Mouse (Mus musculus) monocyte, adult 2 months (primary cell): Measurements from ENCODE around the gene Ldb1.

Experiments
- DNase-seq, 2 experiments: peaks; one replicate each; pipeline ENCODE4 v3.0.0; 2022; ENCODE audit warnings: low spot score in 2 of 2, low read depth in 1 of 2

The Ldb1 gene

DNA sequence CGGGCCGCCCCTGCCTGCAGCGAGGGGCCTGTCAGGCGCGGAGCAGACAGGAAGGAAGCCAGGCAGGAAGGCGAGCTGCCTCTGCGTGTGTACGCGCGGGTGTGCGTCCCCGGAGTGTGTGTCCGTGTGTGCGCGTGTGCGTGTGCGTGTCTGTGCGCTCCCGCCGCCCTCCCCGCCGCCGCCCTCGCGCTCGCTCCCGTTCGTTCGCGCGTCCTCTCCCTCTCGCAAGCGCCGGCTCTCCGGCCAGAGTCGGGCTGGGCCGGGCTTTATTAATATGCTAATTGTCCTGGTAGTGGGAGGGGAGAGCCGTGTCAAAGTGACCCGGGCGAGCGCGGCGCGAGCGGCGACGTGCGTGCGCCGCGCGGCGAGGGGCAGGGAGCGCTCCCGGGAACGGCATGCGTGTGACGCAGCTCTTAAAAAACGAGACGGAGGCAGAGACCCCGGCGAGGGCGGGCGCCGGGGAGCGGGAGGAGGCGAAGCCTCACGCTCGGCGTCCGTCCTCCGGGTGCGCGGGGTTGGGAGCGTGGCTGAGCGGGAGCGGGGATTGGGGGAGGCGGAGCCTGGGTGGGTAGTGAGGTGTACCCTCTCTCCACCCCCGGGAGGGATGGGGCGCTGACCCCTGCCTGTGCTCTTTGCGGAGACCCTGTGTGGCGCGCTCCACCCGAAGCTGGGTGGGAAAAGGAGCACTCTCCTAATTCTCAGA, at the start of gene Ldb1:
Gene Ldb1, minus strand, starts transcription at position 222 of the 703 bp plus-strand sequence.
- peak in 1 of 2 experiments; percentile 62 for DNase-seq

DNA sequence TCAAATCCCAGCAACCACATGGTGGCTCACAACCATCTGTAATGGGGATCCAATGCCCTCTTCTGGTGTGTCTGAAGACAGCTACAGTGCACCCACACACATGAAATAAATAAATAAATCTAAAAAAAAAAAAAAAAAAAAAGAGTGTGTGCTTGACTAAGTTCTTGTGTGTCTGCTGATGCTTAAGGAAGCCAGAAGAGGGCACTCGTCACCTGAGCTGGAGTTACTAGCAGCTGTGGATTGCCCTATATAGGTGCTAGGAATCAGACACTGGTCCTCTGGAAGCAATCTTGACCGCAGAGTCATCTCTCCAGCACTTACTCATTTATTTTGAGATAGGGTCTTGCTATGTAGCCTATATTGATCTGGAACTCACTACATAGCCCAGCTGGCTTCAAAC, 49.1 kb upstream of the Ldb1 start:
- no peak for DNase-seq

DNA sequence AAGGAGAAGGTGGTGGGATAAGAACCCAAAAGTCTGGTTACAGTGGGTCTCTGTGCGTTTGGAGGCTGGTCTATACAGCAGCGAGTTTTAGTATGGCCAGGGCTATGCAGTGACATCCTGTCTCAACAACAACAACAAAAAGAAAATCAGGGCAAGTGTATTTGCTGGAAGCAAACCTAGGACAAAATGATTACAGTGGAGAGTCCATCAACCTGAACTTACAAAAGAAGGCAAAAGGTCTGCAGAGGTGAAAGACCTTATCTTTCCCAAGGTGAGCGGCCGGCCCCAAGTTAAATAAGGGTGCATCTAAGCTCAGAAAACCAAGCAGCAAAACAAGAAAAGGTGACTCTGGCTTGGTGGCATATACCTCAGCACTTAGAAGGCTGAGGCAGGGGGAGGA, 46.6 kb upstream of the Ldb1 start:
- no peak for DNase-seq

DNA sequence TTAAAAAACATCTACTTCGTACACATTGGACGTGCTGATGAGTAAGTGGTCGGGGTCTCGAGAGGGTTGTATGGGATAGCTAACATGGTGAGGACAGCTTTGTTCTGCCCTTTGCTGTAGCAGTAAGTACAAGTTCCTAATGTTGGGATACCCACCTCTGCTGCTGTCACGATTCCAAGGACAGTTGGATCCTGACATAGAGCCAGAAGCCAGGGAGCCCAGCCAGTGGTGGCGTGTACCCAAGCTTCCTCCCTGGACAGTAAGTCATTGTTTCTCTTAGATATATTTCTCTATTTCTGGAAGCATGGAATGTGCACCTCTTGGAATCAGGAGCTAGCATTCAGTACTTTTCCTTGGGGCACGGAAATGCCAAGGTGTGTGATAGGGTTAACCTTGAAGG, 42.9 kb upstream of the Ldb1 start:
- no peak for DNase-seq

DNA sequence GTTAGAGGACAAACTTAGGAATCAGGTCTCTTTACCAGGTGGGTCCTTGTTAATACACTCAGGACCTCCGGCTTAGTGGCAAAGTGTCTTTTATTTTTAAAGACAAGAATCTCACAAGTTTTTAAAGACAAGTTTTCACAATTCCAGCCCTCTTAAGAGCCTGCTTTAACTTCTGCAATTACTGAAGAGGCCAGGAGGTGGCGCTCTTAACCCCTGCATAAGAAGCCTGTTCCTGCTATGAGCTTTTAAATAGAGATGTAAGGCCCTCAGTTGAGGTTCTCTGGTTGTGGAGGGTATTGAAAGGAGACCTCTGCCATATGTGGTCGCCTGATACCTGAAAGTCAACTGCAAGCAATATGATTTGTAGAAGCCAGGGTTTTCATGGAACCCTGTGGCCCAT, 41.3 kb upstream of the Ldb1 start:
- DNase-seq = peak in 1 of 2 experiments; percentile 27

DNA sequence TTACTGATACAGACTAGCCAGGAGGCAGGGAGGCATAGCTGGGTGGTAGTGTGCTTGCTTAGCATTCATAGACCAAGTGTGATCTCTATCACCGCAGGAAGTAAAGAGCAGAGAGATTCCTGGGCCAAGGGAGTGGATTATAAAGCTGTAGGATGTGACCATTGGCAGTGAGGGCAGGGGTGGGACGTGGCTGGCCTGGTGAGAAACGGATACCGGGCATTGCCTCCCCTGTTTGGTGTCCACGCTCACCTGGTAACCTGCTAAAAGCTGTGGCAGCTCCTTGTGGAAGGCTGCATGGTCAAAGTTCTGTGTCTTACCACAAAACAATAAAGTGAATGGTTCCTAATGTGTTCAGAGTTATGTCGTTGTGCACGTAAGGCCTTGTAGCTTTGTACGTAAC, 40.2 kb upstream of the Ldb1 start:
- no peak for DNase-seq

DNA sequence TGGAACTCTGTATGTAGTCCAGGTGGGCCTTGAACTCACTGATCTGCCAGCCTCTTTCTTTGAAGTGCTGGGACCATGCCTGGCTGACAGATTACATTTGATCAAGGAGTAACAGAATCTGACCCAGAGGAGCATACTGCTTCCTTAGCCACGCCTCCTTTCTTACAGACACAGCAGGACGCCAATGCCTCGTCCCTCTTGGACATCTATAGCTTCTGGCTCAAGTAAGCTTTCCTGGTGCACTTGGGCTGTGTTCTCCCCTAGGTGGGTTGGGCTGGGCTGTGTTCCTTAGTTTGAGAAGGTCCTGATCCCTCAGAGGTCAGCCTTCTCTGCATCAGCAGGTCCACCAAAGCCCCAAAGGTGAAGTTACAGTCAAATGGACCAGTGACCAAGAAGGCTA, 33.5 kb upstream of the Ldb1 start:
- no peak for DNase-seq

DNA sequence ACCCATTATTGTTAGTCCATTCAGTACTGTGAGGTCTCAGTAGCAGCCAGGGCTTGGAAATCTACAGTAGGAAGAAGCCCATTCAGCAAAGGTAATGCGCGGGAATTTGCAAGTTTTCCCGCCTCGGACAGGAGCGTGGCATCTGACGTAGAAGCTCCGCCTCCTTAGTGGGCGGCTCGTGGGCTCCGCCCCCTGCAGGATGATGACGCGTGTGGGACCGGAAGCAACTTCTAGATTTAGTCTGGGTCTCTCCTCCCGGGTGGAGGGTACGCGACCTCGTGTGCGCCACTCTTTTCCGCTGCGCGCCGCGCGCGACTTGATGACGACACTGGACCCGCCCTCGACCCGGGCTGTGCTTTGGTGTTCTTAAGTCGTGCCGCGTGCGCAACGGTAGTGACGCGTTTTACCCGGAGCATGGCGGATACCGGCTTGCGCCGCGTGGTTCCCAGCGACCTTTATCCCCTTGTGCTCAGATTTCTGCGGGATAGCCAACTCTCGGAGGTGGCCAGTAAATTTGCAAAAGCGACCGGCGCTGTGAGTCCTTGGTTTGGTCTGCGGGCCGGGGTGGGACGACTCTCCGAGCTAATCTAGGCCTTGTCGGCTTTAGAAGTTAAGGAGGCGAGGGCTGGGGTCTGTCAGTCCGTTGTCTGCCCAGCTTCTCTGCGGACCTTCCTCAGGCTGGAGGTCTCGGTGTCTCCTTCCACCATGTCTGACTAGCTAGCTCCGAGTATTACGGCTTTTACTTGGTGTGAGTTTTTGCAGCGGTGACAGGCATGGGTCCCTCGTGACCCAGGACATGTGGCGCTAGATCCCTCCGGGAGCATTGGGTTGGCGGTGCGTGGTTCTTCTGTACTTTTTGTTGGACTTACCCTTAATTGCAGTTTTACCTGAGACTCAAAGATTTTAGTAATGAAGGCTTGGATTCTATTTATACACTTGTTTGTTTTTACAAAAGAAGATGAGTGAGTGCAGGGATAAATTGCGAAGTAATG, 30.9 kb upstream of the Ldb1 start, which contains the start of gene Nolc1:
Gene Nolc1, plus strand, starts transcription at position 248 of the 992 bp plus-strand sequence.
- peak; percentile 98 to 99 for DNase-seq

DNA sequence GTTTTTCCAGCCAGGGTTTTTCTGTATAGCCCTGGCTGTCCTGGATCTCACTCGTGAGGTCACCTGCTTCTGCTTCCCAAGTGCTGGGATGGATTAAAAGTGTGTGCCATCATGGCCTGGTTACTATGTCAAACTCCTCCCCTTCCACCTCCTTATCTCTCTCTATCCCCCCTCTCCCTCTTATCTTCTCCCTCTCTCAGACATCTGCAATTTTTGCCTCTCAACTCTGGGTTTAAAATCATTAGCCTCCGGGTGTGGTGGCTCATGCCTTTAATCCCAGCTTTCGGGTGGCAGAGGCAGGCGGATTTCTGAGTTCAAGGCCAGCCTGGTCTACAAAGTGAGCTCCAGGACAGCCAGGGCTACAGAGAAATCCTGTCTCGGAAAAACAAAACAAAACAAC, 29.3 kb upstream of the Ldb1 start:
- no peak for DNase-seq

DNA sequence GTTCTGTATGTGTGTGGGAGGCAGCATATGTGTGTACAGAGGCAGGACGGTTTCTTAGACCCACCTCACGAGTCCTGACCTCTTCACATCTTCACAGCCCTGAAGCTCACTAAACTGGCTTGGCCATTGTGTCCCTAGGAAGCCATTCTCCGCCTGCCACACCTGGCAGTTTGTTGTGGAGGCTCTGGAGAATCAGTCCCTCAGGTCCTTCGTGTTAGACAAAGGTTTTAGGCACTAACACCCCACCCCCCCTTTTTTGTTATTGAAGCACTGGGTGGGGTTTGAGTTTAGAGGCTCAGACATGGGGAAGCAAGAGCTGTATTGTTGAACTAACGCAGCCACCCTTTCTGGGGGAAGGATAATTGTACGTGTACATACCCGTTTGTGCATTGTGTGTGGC, 28.3 kb upstream of the Ldb1 start:
- DNase-seq = no peak

DNA sequence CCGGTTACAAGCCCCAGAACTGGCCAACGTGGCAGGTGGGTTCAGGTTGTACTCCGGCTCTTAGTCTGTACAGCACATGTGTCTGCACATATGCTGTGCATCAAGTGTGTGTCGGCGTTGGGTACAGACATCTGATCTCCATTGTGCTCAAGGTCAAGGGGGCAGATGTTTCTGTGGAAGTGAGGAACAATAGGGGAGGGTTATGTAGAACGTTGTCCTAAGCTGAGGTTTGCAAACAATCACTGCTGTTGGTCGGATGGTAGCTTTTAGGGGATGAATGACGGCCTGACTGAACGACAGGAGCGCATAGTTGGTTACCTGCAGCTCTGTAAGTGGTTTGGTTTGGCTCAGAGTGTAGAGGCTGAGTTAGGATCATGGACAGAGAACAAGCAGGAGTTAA, 23.0 kb upstream of the Ldb1 start:
- no peak for DNase-seq

DNA sequence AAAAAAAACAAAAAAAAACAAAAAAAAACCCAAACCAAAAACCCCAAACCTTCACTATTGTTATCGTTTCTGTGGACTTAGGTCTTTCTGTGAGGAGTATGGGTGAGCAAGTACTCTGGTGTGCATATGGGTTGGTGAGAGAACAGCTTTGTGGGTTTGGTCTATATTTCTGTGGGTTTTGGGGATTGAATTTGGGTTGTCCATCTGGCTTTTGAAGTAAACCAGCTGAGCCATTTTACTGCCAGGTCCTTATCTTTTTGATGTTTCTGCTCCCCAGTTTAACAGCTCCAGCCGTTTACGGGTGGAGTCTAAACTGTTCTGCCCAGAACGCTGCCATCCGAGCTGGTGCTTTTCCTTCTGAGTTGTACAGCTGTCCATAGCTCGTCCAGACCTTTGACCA, 15.8 kb upstream of the Ldb1 start:
- no peak for DNase-seq

DNA sequence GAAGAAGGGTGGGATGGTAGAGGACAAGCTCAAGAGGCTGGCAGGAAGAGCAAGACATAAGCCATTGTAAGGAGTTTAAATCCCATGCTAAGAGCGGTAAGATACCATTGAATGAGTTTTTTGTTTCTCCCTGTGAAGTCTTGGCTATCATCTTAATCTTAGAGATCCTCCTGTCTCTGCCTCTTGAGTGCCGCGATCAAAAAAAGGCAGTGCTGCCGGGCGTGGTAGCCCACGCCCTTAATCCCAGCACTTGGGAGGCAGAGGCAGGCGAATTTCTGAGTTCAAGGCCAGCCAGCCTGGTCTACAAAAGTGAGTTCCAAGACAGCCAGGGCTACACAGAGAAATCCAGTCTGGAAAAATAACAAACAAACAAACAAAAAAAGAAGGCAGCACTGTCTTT, 13.5 kb upstream of the Ldb1 start:
- DNase-seq = no peak

DNA sequence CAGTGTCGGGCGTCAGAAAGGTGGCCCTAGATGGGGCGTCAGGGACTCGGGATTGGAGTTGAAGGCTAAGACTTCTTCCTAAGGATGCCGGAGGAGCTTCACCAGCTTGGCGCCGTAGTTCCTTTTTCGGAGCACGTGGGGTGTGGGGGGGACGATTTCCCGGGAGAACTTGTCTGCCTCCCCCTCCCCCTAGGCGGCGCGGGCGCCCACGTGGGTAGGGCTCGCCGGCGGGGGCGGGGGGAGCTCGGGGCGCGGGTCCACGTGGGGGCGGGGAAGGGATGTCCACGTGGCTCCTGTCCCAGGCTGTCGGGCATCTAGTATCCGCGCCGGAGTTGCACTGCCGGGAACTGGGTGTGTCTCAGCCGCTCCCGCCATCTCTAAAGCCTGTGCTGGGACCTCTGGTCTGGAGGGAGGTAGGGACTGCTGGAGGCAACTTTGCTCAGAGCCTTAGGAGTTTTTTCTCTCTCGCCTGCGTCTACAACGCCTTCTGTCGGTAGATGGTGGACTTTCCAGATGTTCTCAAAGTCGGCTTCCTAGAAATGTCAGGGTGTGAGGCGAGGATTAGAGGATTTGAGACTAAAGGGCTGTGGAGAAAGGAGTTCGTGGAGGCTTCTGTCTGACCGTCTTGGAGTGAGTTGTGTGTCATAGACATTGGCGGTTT, 12.1 kb upstream of the Ldb1 start:
- DNase-seq = peak; percentile 56 to 63

DNA sequence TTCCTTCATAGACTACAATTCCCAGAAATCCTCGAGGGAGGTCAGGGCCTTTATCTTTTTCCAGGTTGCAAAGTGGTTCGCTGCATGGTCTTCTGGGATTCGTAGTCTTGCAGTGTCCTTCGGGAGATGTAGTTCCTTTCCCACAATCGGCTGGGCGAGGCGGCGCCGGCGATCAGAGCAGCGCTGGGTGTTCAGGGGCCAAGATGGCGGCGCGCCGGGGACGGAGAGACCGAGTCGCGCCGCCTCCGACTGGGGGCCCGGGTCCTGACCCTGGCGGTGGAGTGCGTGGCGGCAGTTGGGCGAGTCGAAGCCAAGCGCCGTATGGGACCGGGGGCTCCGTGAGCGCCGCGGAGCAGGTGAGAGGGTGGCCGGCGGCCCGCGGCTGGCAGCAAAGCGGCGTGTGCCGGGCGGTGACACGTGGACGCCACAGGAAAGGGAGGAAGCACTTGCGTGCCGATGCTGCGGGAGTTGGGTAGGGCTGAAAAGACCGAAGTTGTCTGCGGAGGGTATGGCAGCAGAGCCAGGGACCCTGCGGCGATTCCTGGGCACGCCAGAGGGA, 11.5 kb upstream of the Ldb1 start:
- DNase-seq = peak; percentile 81 to 86

DNA sequence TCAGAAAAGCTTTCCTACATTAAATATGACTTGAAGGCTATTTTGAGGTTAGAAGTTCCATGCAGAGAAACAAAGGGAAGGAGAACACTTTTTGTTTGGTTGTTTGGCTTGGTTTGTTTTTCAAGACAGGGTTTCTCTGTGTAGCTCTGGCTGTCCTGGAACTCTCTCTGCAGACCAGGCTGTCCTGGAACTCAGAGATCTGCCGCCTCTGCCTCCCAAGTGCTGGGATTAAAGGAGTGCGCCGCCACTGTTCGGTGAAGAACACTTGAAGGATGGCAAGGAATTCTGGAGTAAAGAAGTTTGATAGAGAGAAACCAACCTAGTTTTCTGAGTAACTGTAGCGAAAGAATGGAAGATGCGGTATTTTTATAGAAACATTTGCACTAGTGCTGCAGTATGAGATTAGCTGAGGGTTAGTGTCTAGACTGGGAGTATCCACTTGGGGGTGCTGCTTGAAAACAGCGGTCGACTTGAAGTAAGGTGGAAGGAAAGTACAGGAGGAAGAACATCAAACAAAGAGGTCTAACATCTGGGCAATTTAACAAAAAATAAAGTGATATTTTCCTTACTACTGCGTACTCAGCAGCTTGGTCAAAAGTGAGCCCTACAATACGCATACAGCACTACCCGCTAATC, 10.9 kb upstream of the Ldb1 start:
- DNase-seq = no peak

DNA sequence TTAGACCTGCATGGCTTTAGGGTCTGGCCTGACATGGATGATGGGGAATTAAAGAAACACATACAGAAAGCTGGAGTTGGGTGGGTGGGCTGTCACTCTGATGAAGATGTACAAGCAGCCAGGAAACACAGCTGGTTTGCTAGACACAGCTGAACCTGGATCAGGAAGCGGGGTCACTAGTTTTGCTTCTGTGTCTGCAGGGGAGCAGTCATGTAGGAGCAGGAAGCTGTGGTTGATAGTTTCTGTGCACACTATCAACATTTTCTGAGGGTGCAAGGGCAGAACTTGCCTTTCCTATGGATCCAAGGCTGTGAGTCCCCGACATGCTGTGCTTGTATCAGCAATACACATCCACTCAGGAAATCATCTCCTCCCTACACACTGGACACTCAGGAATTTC, 5.4 kb upstream of the Ldb1 start:
- DNase-seq = no peak

DNA sequence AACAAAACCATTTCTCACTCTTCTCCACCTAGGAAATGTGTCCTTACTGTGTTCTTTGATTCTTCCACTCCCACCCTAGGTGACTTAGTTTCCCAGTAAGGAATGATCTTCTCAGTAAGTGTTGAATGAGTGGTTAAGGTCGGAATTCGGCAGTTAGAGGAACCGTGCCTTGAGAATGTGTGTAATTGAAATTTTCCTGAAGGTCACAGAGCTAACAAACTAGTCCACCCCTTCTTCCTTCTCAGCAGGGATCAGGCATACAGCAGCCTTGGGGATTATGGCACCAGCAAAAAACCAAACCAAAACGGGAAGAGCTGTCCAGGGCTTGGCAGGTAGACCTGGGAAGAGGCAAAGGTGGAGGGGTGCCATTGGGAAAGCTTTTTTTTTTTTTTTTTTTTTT, 4.1 kb upstream of the Ldb1 start:
- DNase-seq = no peak

DNA sequence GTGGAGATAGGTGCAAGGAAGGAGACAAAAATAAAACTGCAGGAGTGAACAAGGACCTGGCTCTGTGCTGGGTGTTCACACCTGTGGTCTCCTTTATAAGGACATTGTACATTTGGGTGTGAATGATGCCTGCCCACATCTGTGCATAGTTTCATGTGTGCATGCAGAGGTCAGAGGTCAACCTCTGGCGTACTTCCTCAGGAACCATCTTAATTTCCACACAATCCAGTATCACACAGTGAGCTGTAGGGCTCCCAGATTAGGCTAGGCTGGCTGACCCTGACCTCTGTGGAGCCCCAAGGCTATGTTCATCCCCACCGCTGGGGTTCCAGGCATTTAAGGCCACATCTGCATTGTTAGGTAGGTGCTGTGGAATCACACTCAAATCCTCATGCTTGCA, 2.4 kb upstream of the Ldb1 start:
- no peak for DNase-seq

DNA sequence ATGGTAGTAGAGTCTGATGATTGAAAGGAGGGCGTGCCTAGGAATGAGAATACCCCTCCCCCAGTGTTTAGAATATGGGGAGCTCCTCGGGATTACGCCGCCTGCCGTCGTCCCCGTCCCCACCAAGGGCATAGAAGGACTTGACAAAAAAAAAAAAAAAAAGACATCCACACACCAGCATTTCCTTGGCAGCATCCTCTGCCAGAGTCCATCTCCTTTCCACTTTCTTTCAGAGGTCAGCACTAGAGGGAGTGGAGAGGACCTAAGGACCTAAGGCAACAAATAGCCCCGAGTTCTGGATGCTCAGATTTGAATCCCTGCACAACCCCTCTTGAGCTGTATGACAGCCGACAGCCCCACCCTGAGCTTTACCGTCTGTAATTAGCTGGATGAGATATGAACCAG, 1.6 kb upstream of the Ldb1 start:
- no peak for DNase-seq
